Mouse (Mus musculus): ENCODE measurements around the gene Sugct.

Gene Sugct

GRCm38 (mm10) chr13:17296460-17296859, 398.9 kb downstream of the Sugct start:
- DNase-seq (ENCODE audit: low spot score), result no peak

GRCm38 (mm10) chr13:17291057-17291456, 404.3 kb downstream of the Sugct start:
- DNase-seq (ENCODE audit: low spot score), result no peak

GRCm38 (mm10) chr13:17288377-17288776, 407.0 kb downstream of the Sugct start:
- no peak for DNase-seq (ENCODE audit: low spot score)

GRCm38 (mm10) chr13:17245936-17246335, 449.4 kb downstream of the Sugct start:
- DNase-seq (ENCODE audit: low spot score), result no peak

- no peak for DNase-seq (ENCODE audit: low spot score)
Measured at GRCm38 (mm10) chr13:17216524-17216923, 478.8 kb downstream of the Sugct start.

GRCm38 (mm10) chr13:17212681-17213080, 482.7 kb downstream of the Sugct start:
- DNase-seq (ENCODE audit: low spot score), result no peak

- no peak for DNase-seq (ENCODE audit: low spot score)
Measured at GRCm38 (mm10) chr13:17190180-17190762, 505.1 kb downstream of the Sugct start.

GRCm38 (mm10) chr13:17185253-17185652, 510.1 kb downstream of the Sugct start:
- no peak for DNase-seq (ENCODE audit: low spot score)

GRCm38 (mm10) chr13:17165917-17166316, 529.4 kb downstream of the Sugct start:
- no peak for DNase-seq (ENCODE audit: low spot score)

- no peak for DNase-seq (ENCODE audit: low spot score)
Measured at GRCm38 (mm10) chr13:17164721-17165120, 530.6 kb downstream of the Sugct start.

GRCm38 (mm10) chr13:17146441-17146992, 548.8 kb downstream of the Sugct start:
- no peak for DNase-seq (ENCODE audit: low spot score)

GRCm38 (mm10) chr13:17116073-17116472, 579.3 kb downstream of the Sugct start:
- DNase-seq (ENCODE audit: low spot score), result no peak

GRCm38 (mm10) chr13:17102372-17102771, 593.0 kb downstream of the Sugct start:
- DNase-seq (ENCODE audit: low spot score), result no peak

- no peak for DNase-seq (ENCODE audit: low spot score)
Measured at GRCm38 (mm10) chr13:17086547-17086946, 608.8 kb downstream of the Sugct start.

GRCm38 (mm10) chr13:17086146-17086545, 609.2 kb downstream of the Sugct start:
- no peak for DNase-seq (ENCODE audit: low spot score)

GRCm38 (mm10) chr13:17084946-17085852, 610.2 kb downstream of the Sugct start:
- no peak for DNase-seq (ENCODE audit: low spot score)

- DNase-seq (ENCODE audit: low spot score), result no peak
Measured at GRCm38 (mm10) chr13:17081618-17082017, 613.7 kb downstream of the Sugct start.

GRCm38 (mm10) chr13:17065552-17065951, 629.8 kb downstream of the Sugct start:
- no peak for DNase-seq (ENCODE audit: low spot score)

GRCm38 (mm10) chr13:17056650-17057049, 638.7 kb downstream of the Sugct start:
- DNase-seq (ENCODE audit: low spot score), result no peak

- no peak for DNase-seq (ENCODE audit: low spot score)
Measured at GRCm38 (mm10) chr13:17043426-17044224, 651.7 kb downstream of the Sugct start.

- DNase-seq (ENCODE audit: low spot score), result no peak
Measured at GRCm38 (mm10) chr13:17042332-17042731, 653.0 kb downstream of the Sugct start.

GRCm38 (mm10) chr13:17039727-17040126, 655.6 kb downstream of the Sugct start:
- DNase-seq (ENCODE audit: low spot score), result no peak

Data from layer of hippocampus, adult 9-10 months (tissue).